Mouse (Mus musculus) megakaryocyte, adult 5-6 weeks (primary cell): ENCODE data around the gene Cetn2. TPM values are rescaled to one million over a fixed set of nuclear protein-coding genes. Genes with fewer than 3 reads are reported as not detected.
A peak's percentile ranks its signal among the peaks of the same experiment; 100 is the strongest.

ENCODE experiments used
- ATAC-seq: 2 replicates; pipeline ENCODE4 v1.8.0; 2016; ENCODE audit warnings: mild to moderate bottlenecking, inconsistent platforms; ENCODE audit not compliant: poor library complexity, severe bottlenecking
- total RNA-seq, 2 experiments: library from RNA; stranded (forward) in 1 of 2; stranded (reverse) in 1 of 2; fragments of 153-499, 151-499 nt in 1 of 2; fragments of 221-1000, 200-1000 nt in 1 of 2; gene quantifications; 2 replicates each; pipeline versions ENCODE4 v1.2.3 to v1.2.4; 2015 to 2017

The Cetn2 gene
- total RNA-seq (2015) (60.0 and 60.4 TPM in 2 replicates), total RNA-seq (2017) (51.9 and 55.3 TPM in 2 replicates)

DNA sequence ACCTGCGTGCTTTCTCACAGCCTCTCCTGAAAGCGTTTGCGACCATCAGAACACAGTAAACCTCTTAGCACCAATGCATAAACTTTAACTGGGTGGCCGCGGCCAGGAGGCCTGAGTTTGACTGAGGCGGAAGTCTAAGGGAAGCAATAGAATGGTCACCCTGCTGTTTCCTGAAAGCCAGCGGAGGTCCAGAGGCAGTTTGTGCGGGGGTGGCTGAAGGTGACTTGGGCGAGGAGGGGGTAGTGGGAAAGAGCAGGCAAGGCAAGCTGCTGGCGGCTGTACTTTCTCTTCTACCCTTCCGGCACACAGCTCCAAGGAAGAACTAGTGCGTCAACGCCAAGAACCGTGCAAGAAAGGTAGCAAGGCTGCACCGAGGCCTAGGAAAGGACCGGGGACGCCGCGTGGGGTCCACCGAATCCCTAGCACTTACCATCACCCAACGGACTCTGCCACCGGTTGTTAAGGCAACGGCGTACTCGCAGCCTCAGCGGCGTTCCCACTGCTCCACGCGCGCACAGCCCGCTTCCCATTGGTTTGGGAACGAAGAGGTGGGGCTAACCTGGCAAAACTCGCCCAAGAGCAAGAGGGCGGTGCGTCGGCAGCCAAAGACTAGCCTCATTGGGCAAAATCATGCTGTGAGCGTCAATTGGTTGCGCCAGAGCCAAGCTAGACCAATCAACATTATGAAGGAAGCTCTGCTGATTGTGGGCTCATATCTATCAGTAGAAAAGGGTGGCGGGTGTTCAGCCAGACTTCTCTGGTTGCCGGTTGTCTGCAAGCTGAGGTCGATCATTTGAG, at the start of gene Cetn2, which contains the start of gene Nsdhl:
Gene Cetn2, minus strand, starts transcription at position 528 of the 798 bp plus-strand sequence.
Gene Nsdhl, plus strand, starts transcription at position 674 of the 798 bp plus-strand sequence.
- ATAC-seq, result peak; percentile 99

GRCm38 (mm10) chrX:72962743-72963142, 44.5 kb upstream of the Cetn2 start:
- no peak for ATAC-seq

- no peak for ATAC-seq
Observed at GRCm38 (mm10) chrX:72961511-72961910, 43.3 kb upstream of the Cetn2 start.

GRCm38 (mm10) chrX:72960431-72960830, 42.2 kb upstream of the Cetn2 start:
- ATAC-seq, result no peak

DNA sequence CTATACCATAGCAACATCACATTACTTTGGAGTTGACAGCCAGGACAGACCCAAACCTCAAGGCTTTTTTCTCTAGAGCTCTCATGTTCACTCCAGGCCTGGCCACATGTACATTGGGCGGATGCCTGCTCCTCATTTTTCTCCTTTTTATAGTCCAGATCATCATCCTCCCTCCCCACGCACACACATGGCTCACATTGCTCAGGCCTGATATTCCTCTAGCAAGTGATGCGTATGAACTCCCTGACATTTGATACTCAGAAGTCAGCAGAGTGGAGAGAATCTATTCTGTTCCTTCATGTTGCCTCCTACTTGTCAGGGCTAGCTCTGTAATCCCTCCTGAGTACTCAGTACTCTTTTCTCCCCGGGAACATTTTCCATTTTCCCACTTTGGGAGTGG, 38.3 kb upstream of the Cetn2 start:
- no peak for ATAC-seq

- ATAC-seq, result no peak
Observed at GRCm38 (mm10) chrX:72953464-72953863, 35.3 kb upstream of the Cetn2 start.

DNA sequence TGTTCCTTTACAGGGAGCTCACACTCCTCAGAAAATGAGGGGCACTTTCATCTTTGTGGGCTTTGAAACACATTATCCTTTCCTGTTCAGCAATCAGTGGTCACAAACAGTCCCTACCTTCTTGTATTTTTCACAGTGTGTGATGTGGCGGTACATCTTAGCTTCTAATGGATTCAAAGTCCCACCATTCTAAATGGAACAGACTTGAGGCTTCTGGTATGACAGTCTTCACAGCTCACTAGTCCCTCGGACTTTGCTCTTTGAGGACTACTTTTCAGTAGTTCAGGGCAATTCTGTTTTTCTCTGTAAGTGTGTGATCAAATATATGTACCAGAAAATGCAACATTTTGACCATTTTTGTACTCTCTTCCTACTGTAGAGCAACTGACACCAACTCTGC, 3.2 kb upstream of the Cetn2 start:
- no peak for ATAC-seq

GRCm38 (mm10) chrX:72918682-72919059, 460 bp upstream of the Cetn2 start:
- ATAC-seq, result no peak; the same call in 1 of the 2 replicates

DNA sequence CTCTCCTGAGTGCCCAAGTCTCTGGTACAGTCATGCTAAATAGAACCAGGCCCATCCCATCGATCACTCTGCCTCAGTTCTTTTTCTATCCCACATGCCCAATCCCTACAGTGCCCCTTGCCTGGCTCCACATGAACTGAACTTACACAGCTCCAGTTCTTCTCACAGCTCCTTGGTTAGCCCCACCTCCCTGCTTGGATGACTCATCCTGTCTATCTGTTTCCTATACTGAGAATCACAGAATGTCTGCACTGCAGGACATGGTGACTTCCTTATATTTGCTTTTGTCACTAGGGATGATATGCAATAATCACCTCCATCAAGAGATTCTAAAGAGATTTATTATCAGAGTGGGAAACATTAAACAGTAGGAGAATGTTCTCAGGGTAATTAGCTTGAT, 6.6 kb downstream of the Cetn2 start:
- ATAC-seq, result no peak

DNA sequence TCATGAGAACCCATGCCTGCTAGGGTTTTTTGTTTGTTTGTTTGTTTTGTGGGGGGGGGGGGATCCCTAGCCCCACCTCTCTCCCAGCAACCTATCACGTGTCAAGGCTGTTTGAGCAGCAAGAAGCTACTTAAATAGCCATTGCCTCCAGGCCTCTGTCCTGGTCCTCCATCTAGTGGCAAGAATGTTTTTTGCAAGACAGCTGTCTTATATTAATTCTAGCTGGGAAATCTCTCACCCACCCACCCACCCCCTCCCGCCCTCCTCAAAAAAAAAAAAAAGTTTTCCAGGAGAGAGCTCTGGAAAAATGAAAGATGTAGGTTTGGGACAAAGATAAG, 9.8 kb downstream of the Cetn2 start:
- no peak for ATAC-seq

DNA sequence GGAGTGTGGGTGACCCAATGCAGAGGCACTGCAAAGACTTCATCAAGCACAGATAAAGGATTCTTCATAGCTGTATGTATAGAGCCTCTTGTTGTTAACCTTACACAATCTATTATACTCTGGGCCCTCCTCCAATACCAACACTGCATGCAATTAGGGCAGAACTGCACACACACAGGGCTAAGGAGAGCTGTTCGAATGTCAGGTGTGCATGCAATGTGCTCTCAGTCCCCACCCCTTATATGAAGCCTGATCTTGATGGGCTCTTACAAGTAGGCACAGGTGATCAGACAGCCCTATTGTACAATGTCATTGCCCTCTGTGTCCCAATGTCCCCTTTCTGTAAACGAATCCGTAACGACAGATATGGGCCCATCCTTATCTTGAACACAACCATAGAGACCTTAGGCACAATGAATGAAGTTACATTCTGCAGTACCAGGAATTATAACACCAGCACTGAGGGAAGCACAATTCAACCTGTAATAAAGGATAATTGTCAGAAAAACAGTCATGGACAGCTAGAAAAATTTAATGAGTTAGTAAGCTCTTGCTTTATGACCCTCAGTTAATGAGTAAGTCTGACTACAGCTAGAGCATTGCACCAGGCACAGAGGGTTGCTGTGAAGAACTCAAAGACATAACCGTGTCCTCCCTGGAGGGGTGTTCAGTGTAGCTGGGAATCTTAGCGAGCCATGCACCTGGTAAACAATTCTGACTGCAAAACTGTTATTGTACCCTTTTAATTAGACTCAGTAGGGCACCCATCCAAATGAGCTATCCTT, 10.4 kb downstream of the Cetn2 start:
- no peak for ATAC-seq

- ATAC-seq, result no peak
Observed at GRCm38 (mm10) chrX:72902530-72902929, 15.7 kb downstream of the Cetn2 start.

GRCm38 (mm10) chrX:72896055-72896437, 22.2 kb downstream of the Cetn2 start:
- no peak for ATAC-seq

DNA sequence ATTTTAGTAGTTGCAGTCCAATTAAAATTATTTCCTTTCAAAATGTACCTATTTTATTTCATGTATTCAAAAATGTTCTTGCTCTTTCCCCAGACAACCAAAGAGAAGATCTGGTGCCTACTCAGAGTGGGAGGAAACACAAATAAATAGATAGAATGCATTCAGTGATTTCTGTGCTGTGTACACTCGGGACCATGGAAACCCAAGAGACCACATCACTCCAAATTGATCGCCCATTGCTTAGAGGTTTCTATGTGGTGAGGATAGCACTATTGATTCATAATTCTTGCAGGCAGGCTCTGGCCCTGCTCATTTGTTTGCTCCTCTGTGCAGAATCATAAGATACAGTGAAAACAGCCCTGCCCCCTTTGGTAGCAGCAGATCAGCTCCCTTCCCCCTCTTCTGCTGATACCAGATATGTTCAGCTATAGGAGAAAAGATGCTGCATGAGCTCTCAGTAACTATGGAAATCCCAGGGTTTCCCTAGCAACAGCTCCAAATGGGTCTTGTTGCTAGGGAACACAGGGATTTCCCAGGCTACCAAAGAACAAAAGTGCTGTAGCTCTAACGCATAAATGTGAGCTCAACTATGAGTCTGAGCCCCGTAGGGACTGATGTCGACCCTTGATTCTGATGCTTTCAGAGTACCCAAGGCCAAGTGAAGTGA, 22.7 kb downstream of the Cetn2 start:
- no peak for ATAC-seq

Other genes with a start within 250 kb of the Cetn2 start
- not detected in 2 replicates for gene Gabrq, start 93.2 kb downstream of the Cetn2 start, total RNA-seq (2015)
- gene Gabrq, start 93.2 kb downstream of the Cetn2 start, total RNA-seq (2017), result not detected in 2 replicates
- 17.0 and 17.4 TPM in 2 replicates for gene Nsdhl, start 146 bp upstream of the Cetn2 start, total RNA-seq (2015)
- gene Nsdhl, start 146 bp upstream of the Cetn2 start, total RNA-seq (2017), result 14.1 and 14.7 TPM in 2 replicates
- gene Zfp185, start 68.9 kb upstream of the Cetn2 start, total RNA-seq (2015), result not detected in 2 replicates
- not detected in 2 replicates for gene Zfp185, start 68.9 kb upstream of the Cetn2 start, total RNA-seq (2017)
- gene Pnma5, start 118.7 kb upstream of the Cetn2 start, total RNA-seq (2015), result not detected in 2 replicates
- not detected in 2 replicates for gene Pnma5, start 118.7 kb upstream of the Cetn2 start, total RNA-seq (2017)
- not detected in 2 replicates for gene Pnma3, start 146.4 kb upstream of the Cetn2 start, total RNA-seq (2015)
- not detected in 2 replicates for gene Pnma3, start 146.4 kb upstream of the Cetn2 start, total RNA-seq (2017)
- 6.4 and 9.1 TPM in 2 replicates for gene Xlr4a, start 164.1 kb upstream of the Cetn2 start, total RNA-seq (2015)
- gene Xlr4a, start 164.1 kb upstream of the Cetn2 start, total RNA-seq (2017), result 0.45 and 7.4 TPM in 2 replicates
- not detected in 2 replicates for gene Xlr3a, start 178.7 kb upstream of the Cetn2 start, total RNA-seq (2015)
- gene Xlr3a, start 178.7 kb upstream of the Cetn2 start, total RNA-seq (2017), result 0.22 and 0.37 TPM in 2 replicates
- gene Gm14685, start 198.6 kb upstream of the Cetn2 start, total RNA-seq (2015), result not detected in 2 replicates
- not detected in 2 replicates for gene Gm14685, start 198.6 kb upstream of the Cetn2 start, total RNA-seq (2017)
- not detected in 2 replicates for gene Xlr5b, start 230.4 kb upstream of the Cetn2 start, total RNA-seq (2015)
- gene Xlr5b, start 230.4 kb upstream of the Cetn2 start, total RNA-seq (2017), result not detected in 2 replicates
- not detected in 2 replicates for gene DXBay18, start 231.0 kb upstream of the Cetn2 start, total RNA-seq (2015)
- gene DXBay18, start 231.0 kb upstream of the Cetn2 start, total RNA-seq (2017), result not detected in 2 replicates